Mouse (Mus musculus) T-helper 17 cell (primary cell): ENCODE measurements around the gene 6330409D20Rik.

Experiments
- in situ Hi-C, 2 experiments: fragments of 300-600 bp; cut with MboI, MseI; formaldehyde crosslinking; loops; 1 replicate in 1 of 2; 2 replicates in 1 of 2; pipeline ENCODE4 v1.15.1; 2025; ENCODE audit warnings: high pct_unique_total_duplicates in 2 of 2

Gene 6330409D20Rik

DNA sequence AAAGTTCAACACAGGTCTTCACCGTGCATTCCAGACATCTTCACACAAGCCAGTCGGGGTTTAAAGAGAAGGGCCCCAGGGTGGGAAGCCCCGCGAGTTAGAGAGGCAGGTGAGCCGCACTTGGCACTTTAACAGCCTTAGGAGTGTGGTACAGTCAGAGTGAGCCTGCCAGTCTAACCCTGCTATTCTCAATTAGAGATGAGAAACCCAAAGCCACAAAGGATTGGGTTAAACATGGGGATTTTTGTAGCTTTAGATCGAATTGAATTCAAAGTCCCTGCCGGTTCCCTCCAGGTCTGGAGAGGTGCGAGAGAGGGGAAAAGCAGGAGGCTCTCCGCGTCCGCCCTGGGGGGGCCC, at the start of gene 6330409D20Rik:
6330409D20Rik (minus strand) TSS at position 101 of the 357 bp plus-strand sequence.
- in situ Hi-C loops = no loop called here

DNA sequence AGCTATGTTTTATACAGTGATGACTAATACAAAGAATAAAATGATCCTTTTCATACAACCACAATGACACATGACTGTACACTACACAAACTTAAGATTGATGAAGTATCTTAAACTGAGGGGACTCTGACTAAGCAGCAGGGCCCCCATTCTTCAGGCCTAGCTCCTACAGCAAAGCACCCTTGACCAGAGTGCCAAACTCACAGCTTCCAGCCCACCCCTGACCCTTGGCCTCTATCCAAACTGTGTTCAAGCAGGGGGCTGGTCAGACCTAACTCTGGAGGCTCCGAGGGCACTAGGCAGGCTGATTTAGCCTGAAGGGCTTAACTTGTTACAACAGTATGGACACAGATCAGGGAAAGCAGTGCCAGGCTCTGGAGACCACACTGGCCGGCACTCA, 47.8 kb upstream of the 6330409D20Rik start:
- in situ Hi-C loops = no loop called here

DNA sequence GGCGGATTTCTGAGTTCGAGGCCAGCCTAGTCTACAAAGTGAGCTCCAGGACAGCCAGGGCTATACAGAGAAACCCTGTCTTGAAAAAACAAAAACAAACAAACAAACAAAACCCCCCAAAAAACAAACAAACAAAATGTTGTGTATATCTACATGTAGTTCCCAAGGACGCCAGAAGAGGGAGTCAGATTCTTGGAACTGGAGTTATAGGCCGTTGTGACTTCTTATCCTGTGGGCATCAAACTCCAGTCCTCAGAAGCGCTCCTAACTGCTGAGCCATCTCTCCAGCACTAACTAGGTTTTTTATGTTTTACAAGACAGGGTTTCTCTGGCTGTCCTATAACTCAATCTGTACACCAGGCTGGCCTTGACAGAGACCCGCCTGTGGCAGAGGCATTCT, 46.4 kb upstream of the 6330409D20Rik start:
- in situ Hi-C loops = no loop called here

DNA sequence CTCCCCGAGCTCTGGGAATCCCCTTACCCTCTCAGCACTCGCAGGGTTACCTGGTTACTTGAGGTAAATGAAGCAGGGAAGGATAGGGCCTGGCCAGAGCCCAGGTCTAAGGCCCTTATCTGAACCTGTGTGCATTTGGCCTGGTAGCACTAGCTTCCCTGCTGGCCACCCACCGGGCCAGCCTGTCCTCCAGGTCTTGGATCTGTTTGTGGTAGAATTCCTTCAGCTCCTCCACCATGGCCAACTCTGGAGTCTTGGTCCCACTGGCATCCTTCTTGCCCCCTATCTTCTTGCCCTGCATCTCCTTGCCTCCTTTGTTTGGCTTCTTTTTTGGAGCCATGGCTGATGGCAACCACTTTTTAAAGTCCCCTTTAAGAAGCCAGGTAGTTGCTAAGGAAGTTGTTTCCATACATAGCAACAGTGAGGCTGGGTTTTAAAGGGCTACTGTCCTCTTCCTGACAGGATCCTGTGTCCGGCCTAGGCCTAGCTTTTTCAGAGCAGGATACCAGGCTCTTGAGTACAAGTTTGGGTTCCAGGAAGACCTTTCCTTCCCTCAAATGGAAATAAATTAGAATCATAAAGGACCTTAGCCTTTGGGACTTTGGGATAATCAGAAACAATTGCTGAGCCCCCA, 43.3 kb upstream of the 6330409D20Rik start, which contains the start of gene Cfap157:
Cfap157 (minus strand) TSS at position 381 of the 634 bp plus-strand sequence.
- in situ Hi-C loops = no loop called here

DNA sequence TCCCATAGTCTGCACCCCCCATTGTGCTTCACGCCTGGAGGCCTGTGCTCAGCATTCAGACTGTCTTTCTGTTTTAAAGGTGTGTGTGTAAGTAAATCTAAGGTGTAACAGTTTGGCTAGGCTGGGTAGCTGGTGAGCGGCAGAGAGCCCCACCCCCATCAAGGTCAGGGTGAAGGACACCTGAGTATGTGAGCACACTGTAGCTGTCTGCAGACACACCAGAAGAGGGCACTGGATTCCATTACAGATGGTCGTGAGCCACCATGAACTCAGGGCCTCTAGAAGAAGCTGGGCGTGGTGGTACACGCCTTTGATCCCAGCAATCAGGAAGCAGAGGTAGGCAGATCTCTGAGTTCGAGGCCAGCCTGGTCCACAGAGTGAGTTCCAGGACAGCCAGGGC, 40.9 kb upstream of the 6330409D20Rik start:
- in situ Hi-C loops = no loop called here

DNA sequence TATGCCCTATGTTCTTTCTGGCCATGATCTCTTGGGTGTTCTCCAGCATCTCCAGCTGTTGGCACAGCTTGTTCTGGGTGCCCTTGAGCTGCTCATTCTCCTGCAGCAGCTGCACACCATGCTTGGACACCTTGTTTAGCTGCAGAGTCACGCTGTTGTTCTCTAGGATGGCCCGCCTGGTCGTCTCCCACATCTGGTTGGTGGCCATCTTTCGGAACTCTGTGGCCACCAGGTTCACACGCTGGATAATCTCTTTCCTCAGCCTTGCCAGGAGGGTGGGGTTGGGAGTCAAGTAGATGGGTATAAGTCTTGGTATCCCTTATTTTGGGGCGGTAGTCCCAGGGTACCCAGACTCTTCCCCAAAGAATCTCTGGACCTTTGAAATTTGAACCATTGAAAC, 38.9 kb upstream of the 6330409D20Rik start:
- in situ Hi-C loops = loop anchor here in 1 of 2 experiments (5.0 kb wide), 1 partner anchor 73 kb away; no protein-coding TSS in a partner anchor

DNA sequence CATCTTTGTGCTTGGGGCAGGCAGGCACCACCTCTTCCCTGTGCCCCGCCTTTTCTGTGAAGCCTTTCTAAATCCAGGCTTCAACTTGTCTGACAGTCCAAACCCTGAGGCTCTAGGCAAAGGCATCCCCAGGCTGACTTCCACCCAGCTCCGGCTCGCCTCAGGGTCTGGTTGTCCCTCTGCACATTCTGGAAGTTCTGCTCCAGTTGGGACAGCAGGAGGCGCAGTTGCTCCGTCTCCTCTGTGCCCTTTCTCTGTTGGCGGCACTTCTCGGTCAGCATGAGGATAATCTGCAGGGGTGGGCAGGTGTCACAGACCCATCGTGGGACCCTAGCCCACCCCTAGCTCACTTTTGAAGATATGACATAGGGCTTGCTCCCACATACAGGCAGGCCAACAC, 38.3 kb upstream of the 6330409D20Rik start:
- in situ Hi-C loops = loop anchor here in 1 of 2 experiments (5.0 kb wide), 1 partner anchor 73 kb away; no protein-coding TSS in a partner anchor

DNA sequence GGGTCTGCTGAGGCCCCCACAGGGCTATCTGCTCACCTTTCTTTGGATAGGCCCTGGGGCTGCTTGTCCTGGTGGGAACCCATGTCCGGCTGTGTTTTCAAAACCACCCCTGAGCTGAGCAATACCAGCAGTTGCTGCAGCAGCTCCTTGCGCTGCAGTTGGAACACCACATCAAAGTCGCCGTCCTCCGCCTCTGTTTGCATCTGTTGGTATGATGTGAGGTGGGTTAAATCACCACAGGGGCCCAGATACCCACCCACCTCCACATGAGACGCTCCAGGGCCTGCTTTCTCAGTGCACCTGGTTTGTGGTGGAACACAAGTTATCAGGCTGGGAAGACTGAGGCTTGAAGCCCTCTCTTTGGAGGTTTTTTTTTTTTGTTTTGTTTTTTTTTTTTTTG, 37.3 kb upstream of the 6330409D20Rik start:
- in situ Hi-C loops = loop anchor here in 1 of 2 experiments (5.0 kb wide), 1 partner anchor 74 kb away; no protein-coding TSS in a partner anchor

DNA sequence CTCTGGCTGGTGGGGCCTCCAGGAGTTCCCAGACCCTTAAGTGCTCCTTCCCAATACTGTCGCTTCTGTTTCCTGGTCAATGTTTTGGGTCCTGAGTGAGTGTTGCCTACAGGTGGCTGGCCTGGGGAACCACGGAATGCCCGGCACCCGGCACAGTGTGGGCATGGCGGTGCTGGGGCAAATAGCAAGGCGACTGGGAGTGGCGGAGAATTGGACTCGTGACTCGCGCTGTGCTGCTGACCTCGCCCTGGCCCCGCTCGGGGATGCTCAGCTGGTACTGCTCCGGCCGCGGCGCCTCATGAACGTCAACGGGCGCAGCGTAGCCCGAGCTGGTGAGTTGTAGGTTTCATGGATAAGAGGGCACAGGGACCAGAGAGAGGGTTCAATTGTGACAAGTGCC, 35.4 kb upstream of the 6330409D20Rik start:
- in situ Hi-C loops = loop anchor here in 1 of 2 experiments (5.0 kb wide), 1 partner anchor 76 kb away; no protein-coding TSS in a partner anchor

DNA sequence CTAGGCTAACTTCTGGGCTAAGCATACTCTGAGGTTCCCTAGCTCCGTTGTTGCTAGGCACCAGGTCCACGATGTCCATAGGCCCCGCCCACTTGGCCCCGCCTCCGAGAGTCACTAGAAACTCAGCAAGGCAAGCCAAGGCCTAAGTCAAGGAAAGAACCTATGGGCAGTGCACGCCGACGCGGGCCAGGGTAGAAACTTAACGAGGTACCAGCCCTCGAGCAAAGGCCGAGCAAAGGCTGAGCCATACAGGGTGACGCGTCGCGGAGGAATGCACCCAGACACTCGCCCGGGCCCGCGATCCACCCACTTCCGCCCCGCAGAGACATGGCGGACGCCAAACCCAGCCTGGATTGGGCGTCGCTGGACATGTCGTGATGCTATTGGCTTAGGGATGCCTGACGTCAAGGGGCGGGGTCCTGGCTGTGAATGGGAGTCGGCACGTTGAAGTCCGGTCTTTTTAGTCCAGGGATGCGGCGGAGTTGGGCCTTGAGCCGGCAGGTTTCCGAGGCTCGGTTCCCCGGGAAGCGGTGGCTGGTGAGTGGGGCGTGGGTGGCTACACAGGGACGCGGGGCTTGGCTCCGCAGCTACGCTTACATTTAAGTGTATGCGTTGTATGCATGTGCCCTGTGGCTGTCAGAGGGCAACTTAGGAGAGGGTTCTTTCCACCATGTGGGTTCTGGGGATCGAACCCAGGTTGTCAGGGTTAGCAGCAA, 34.7 kb upstream of the 6330409D20Rik start, which contains the start of the genes Ttc16 and Ptrh1:
Ttc16 (minus strand) TSS at position 275 of the 716 bp plus-strand sequence.
Ptrh1 (plus strand) TSS at position 428 of the 716 bp plus-strand sequence.
- in situ Hi-C loops = loop anchor here in 1 of 2 experiments (5.0 kb wide), 1 partner anchor 77 kb away; no protein-coding TSS in a partner anchor

DNA sequence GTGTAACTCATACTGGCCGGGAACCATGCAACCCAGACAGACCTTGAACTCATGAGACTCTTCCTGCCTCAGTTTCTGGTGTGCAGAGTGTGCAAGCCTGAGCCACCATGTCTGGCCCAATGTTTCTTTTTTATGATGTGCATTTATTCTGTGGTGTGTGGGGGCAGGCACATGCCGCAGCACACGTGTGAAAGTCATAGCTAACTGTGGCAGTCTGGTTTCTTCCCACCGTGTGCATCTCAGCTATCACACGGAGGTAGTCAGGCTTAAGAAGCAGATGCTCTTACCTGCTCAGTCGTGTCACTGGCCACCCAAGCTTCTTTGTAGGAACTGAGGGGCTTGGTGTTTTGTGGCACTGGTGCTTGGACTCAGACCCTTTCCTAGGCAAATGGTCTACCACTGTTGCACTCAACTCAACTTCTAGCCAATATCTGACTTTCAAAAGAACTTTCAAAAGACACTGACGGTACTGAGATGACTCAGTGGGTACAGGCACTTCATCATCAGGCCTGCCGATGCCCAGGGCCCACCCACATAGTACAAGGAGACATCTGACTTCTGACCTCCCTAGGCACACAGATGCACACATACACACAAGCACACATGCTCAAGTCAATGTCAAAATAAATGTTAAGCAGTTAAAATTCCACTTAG, 31.9 kb upstream of the 6330409D20Rik start:
- in situ Hi-C loops = loop anchor here in 1 of 2 experiments (5.0 kb wide), 1 partner anchor 80 kb away; no protein-coding TSS in a partner anchor

DNA sequence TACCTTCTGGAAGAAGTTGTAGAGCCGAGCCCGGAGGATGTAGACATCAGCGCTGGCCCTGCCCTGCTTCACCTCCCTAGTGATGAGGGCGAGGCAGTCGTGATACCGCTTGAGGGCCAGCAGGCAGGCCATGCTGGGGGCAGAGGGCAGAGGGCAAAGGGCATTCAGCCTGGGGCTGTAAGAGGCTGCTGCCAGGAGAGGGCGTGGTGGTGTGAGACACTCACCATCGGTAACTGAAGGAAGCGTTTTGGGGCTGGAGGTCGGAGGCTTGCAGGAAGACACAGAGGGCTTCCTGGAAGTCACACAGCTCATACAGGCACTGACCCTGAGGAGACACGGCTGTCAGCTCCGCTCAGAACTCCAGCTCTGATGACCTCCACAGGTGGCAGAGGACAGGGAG, 31.1 kb upstream of the 6330409D20Rik start:
- in situ Hi-C loops = loop anchor here in 1 of 2 experiments (5.0 kb wide), 1 partner anchor 80 kb away; no protein-coding TSS in a partner anchor

DNA sequence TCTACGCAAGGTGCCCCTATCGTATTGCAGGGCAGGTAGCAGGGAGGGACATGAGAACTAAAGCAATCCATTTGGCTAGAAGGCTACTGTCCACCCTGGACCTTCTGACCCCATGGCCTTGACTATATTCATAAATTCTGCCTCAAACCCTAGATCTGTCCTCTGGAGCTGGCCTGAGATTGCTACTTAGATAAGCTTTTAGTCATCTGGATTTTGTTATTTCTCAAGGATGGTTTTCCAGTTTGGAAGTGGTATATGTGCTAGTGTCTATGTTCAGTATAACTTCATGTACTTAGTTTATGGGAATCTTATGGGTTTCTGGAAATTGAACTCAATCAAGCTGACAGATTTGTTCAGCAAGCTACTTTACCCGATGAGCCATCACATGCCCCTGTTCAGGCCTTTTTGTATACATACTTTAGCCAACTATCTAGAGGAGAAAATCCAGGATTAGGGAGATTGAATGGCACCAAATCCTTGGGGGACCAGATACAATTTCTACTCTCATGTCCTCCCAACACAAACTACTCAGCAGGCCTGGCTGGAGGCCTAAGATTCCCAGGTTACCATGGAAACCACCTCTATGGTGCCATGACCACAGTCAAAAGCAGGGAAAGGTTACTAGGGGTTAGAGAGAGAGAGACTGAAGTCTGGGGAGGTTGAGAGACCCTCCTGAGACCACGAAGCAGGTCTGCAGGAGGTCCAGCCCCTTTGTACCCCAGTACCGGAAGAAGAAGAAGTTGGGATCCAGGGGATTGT, 28.7 kb upstream of the 6330409D20Rik start:
- in situ Hi-C loops = loop anchor here in 1 of 2 experiments (5.0 kb wide), 1 partner anchor 83 kb away; no protein-coding TSS in a partner anchor

DNA sequence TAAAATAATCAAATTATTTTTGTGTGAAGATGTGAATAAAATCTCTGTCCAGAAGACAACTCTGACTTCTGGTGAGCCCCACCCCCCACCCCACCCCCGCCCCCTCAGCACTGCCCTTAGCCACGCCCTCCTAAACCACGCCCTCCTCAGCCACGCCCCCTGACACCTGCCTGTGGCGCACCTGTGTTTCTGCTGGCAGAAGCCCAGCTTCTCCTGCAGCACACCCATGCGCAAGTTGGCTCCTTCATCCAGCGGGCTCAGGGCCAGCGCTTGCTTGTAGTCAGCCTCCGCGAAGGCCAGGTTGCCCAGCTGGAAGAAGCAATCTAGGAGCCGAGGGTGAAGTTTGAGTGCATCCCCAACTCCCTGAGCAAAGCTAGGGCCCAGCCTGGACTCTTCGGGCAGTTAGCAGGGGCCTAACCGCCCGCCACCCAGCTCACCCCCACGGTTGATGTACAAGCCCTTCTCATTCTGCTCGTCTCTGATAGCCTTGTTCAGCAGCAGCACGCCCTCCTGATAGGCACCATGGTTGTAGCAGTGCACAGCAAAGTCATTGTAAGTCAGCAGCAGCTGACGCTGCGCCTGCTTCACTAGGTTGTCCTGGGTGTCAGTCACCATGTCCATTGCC, 28.0 kb upstream of the 6330409D20Rik start:
- in situ Hi-C loops = no loop called here

DNA sequence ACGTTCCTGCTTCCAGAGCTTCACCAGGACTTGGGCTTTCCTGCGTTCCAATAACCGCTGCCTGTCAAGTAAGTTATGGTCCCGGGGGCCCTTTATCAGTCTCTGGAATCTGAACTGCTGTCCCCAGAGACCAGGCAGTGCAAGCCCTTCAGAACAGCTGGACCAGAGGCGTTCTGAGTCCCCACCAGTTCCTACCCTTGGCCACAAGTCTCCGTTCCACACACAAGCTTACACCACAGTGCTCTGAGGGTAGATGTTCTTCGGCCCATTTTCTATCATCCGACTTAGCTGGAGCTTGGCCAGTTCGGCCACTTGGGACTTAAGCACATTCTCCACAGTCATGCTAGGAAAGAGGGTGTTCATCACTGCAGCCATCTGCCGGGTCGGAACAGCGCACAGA, 26.4 kb upstream of the 6330409D20Rik start:
- in situ Hi-C loops = no loop called here

DNA sequence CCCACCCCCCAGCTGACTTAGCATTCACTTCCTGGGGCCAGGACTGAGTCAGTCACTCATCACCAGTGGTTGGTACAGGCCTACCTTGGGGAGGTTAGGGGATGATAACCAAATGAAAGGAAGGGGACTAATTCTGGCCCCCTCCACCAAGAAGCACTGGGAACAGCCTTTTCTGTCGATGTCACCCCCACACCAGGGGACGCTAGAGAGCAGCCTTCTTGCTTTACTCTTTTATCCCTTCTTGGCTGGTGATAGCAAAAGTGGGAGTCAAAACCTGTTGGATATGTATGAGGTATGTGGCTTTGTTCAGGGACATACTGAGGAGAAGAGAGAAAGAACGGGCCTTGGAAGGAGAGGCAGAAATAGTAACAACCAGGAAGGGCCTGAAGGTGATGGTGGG, 22.5 kb upstream of the 6330409D20Rik start:
- in situ Hi-C loops = no loop called here

DNA sequence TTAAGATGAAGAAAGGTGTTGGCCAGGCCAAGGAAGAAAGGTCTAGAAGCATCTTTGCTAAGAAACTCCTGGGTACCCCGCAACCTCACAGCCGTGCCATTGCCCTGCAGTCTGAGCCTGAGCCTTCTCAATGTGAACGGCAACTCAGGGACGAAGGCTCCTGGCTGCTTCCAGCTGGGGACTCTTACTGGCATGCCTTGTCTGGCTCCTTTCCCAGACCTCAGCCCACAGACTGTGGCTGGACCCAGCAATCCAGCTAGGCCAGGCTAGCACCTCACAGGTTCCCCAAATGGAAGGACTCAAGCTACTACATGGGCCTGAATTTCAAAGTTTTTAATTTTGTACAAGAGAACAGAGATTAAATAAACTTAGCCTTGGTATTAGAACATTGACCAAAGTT, 21.0 kb upstream of the 6330409D20Rik start:
- in situ Hi-C loops = no loop called here

DNA sequence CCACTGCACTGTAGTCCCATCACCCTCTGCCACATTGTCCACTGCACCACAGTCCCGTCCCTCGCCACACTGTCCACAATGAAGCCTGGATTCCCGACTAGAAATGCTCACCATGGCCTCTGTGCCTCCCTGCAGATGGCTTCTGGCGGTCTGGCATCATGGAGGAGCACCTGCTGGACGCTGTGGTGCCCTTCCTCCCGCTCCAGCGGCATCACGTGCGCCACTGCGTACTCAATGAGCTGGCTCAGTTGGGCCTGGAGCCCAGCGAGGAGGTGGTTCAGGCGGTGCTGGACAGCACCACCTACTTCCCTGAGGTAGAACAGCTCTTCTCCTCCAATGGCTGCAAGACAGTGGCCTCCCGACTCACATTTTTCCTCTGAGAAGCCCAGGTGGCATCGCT, 20.5 kb upstream of the 6330409D20Rik start:
- in situ Hi-C loops = no loop called here

DNA sequence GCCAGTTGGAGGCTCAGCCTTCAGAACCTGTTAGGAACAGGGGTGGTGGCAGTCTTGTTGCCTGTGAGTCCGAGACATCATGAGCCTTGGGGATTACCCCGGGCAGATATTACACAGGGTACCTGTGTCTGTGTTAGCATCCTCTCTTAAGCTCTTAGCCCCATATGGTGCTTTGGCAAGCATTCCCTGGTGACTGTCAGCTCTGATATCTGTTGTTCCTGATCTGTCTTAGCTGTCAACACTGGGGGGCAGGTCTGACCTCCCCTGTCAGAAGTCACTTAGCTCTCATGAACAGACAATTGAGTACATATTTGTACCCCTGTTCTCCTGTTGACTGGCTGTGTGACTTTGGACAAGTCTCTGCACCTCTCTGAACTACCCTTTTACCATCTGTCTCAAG, 18.2 kb upstream of the 6330409D20Rik start:
- in situ Hi-C loops = loop anchor here in 1 of 2 experiments (5.0 kb wide), 1 partner anchor 47 kb away; the partner anchor contains the start of gene Cdk9

DNA sequence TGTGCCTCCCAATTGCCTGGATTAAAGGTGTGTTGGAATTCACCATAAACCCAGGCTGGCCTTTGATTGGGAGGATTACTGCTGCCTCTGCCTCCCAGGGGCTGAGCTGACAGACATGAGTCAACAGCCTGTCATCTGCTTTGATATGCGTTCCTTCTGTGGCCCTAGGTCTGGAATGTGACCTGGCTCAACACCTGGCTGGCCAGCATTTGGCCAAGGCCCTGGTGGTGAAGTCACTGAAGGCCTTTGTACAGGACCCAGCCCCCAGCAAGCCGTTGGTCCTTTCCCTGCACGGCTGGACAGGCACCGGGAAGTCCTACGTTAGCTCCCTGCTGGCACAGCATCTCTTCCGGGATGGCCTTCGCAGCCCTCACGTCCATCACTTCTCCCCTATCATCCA, 17.7 kb upstream of the 6330409D20Rik start:
- in situ Hi-C loops = loop anchor here in 1 of 2 experiments (5.0 kb wide), 1 partner anchor 46 kb away; the partner anchor contains the start of gene Cdk9
